Mouse (Mus musculus): ENCODE measurements around the gene Htr2b. TPM values are rescaled to one million over a fixed set of nuclear protein-coding genes. Genes with fewer than 3 reads are reported as not detected.

Htr2b gene
- polyA plus RNA-seq, 1 experiment from 2014 or later = 0.44 TPM

GRCm38 (mm10) chr1:86133337-86133736 is 21.6 kb upstream of the Htr2b start, which contains the start of gene Gm21972:
Gm21972 (plus strand) TSS chr1:86133637.
- 94% methylated on average over 4 of the region's 4 CpGs for WGBS
- no peaks in the 10 kb centered on the region for H3K4me1 ChIP-seq (replicated peaks; ENCODE audit: control insufficient read depth, insufficient read depth, low read length)
- no peak within 1 kb of the TSS for H3K9ac ChIP-seq
- DNase-seq (ENCODE audit: low spot score) (no peak), ATAC-seq (ENCODE audit: low FRiP score) (no peak)
- H3K27me3 ChIP-seq (ENCODE audit: control insufficient read depth, insufficient read depth, low read length) = no peaks in the 10 kb centered on the region
- H3K9me3 ChIP-seq (ENCODE audit: control insufficient read depth, low read length) = no peaks in the 10 kb centered on the region
- peaks cover 88% of the 10 kb centered on the region for H3K36me3 ChIP-seq (replicated peaks; ENCODE audit: control insufficient read depth, insufficient read depth)
- no peak within 1 kb of the TSS for H3K4me2 ChIP-seq (replicated peaks)
- H3K27ac ChIP-seq = no peak within 1 kb of the TSS
- no peak within 1 kb of the TSS for H3K4me3 ChIP-seq (replicated peaks; ENCODE audit: low read length)

GRCm38 (mm10) chr1:86126036-86126435 is 14.3 kb upstream of the Htr2b start:
- WGBS = 98% methylated on average over 2 of the region's 2 CpGs
- H3K4me2 ChIP-seq (replicated peaks) = no peak overlapping the region

GRCm38 (mm10) chr1:86119549-86119948 is 7.8 kb upstream of the Htr2b start:
- WGBS = 95% methylated on average over 4 of the region's 4 CpGs
- no peak overlapping the region for H3K4me3 ChIP-seq (replicated peaks; ENCODE audit: low read length)
- peaks cover 63% of the 10 kb centered on the region for H3K36me3 ChIP-seq (replicated peaks; ENCODE audit: control insufficient read depth, insufficient read depth)

More at GRCm38 (mm10) chr1:86126036-86126435, 14.3 kb upstream of the Htr2b start:
- Histone ChIP-seq H3K4me1 (replicated peaks; ENCODE audit: control insufficient read depth, insufficient read depth, low read length) (no peaks in the 10 kb centered on the region), H3K9me3 (ENCODE audit: control insufficient read depth, low read length) (no peaks in the 10 kb centered on the region), H3K36me3 (replicated peaks; ENCODE audit: control insufficient read depth, insufficient read depth) (peaks cover 75% of the 10 kb centered on the region), H3K9ac (no peak overlapping the region), H3K27ac (no peak overlapping the region), H3K27me3 (ENCODE audit: control insufficient read depth, insufficient read depth, low read length) (no peaks in the 10 kb centered on the region), H3K4me3 (replicated peaks; ENCODE audit: low read length) (no peak overlapping the region)
- no peak for ATAC-seq (ENCODE audit: low FRiP score)
- no peak for DNase-seq (ENCODE audit: low spot score)

GRCm38 (mm10) chr1:86114141-86114540 is 2.4 kb upstream of the Htr2b start:
- H3K9ac ChIP-seq = no peak overlapping the region
- no peak overlapping the region for H3K4me2 ChIP-seq (replicated peaks)
- H3K27me3 ChIP-seq (ENCODE audit: control insufficient read depth, insufficient read depth, low read length) = no peaks in the 10 kb centered on the region
- no peak overlapping the region for H3K27ac ChIP-seq
- DNase-seq (ENCODE audit: low spot score) (no peak), ATAC-seq (ENCODE audit: low FRiP score) (no peak)
- no peaks in the 10 kb centered on the region for H3K9me3 ChIP-seq (ENCODE audit: control insufficient read depth, low read length)
- WGBS = 95% methylated on average over 3 of the region's 3 CpGs
- no peaks in the 10 kb centered on the region for H3K4me1 ChIP-seq (replicated peaks; ENCODE audit: control insufficient read depth, insufficient read depth, low read length)
- no peak overlapping the region for H3K4me3 ChIP-seq (replicated peaks; ENCODE audit: low read length)
- H3K36me3 ChIP-seq (replicated peaks; ENCODE audit: control insufficient read depth, insufficient read depth) = peaks cover 33% of the 10 kb centered on the region

More at GRCm38 (mm10) chr1:86119549-86119948, 7.8 kb upstream of the Htr2b start:
- Histone ChIP-seq H3K4me2 (replicated peaks) (no peak overlapping the region), H3K9me3 (ENCODE audit: control insufficient read depth, low read length) (no peaks in the 10 kb centered on the region), H3K27me3 (ENCODE audit: control insufficient read depth, insufficient read depth, low read length) (no peaks in the 10 kb centered on the region), H3K9ac (no peak overlapping the region), H3K27ac (no peak overlapping the region), H3K4me1 (replicated peaks; ENCODE audit: control insufficient read depth, insufficient read depth, low read length) (no peaks in the 10 kb centered on the region)
- ATAC-seq (ENCODE audit: low FRiP score) = no peak
- DNase-seq (ENCODE audit: low spot score) = no peak

GRCm38 (mm10) chr1:86105054-86105453 is 6.7 kb downstream of the Htr2b start:
- Histone ChIP-seq H3K27ac (no peak overlapping the region), H3K4me2 (replicated peaks) (no peak overlapping the region), H3K4me1 (replicated peaks; ENCODE audit: control insufficient read depth, insufficient read depth, low read length) (no peaks in the 10 kb centered on the region), H3K9me3 (ENCODE audit: control insufficient read depth, low read length) (no peaks in the 10 kb centered on the region), H3K36me3 (replicated peaks; ENCODE audit: control insufficient read depth, insufficient read depth) (peaks cover 24% of the 10 kb centered on the region), H3K4me3 (replicated peaks; ENCODE audit: low read length) (no peak overlapping the region), H3K27me3 (ENCODE audit: control insufficient read depth, insufficient read depth, low read length) (no peaks in the 10 kb centered on the region), H3K9ac (no peak overlapping the region)
- DNase-seq (ENCODE audit: low spot score) (no peak), ATAC-seq (ENCODE audit: low FRiP score) (no peak)
- 83% methylated on average over 1 of the region's 1 CpGs for WGBS

- Histone ChIP-seq H3K4me1 (replicated peaks; ENCODE audit: control insufficient read depth, insufficient read depth, low read length) (no peaks in the 10 kb centered on the region), H3K9me3 (ENCODE audit: control insufficient read depth, low read length) (no peaks in the 10 kb centered on the region), H3K27me3 (ENCODE audit: control insufficient read depth, insufficient read depth, low read length) (no peaks in the 10 kb centered on the region), H3K4me2 (replicated peaks) (no peak overlapping the region), H3K27ac (no peak overlapping the region), H3K9ac (no peak overlapping the region), H3K36me3 (replicated peaks; ENCODE audit: control insufficient read depth, insufficient read depth) (peaks cover 79% of the 10 kb centered on the region), H3K4me3 (replicated peaks; ENCODE audit: low read length) (no peak overlapping the region)
- 88% methylated on average over 7 of the region's 7 CpGs for WGBS
- ATAC-seq (ENCODE audit: low FRiP score) (no peak), DNase-seq (ENCODE audit: low spot score) (no peak)
Measured at GRCm38 (mm10) chr1:86094413-86094812, 17.4 kb downstream of the Htr2b start.

- H3K9me3 ChIP-seq (ENCODE audit: control insufficient read depth, low read length) = no peaks in the 10 kb centered on the region
- no peak for ATAC-seq (ENCODE audit: low FRiP score)
- H3K27me3 ChIP-seq (ENCODE audit: control insufficient read depth, insufficient read depth, low read length) = no peaks in the 10 kb centered on the region
- no peak overlapping the region for H3K4me2 ChIP-seq (replicated peaks)
- H3K36me3 ChIP-seq (replicated peaks; ENCODE audit: control insufficient read depth, insufficient read depth) = peaks cover 90% of the 10 kb centered on the region
- H3K9ac ChIP-seq = no peak overlapping the region
- 95% methylated on average over 2 of the region's 2 CpGs for WGBS
- no peak for DNase-seq (ENCODE audit: low spot score)
- H3K4me3 ChIP-seq (replicated peaks; ENCODE audit: low read length) = no peak overlapping the region
- no peak overlapping the region for H3K27ac ChIP-seq
- no peaks in the 10 kb centered on the region for H3K4me1 ChIP-seq (replicated peaks; ENCODE audit: control insufficient read depth, insufficient read depth, low read length)
Measured at GRCm38 (mm10) chr1:86076565-86076964, 35.2 kb downstream of the Htr2b start.

GRCm38 (mm10) chr1:86064271-86064991 is 47.3 kb downstream of the Htr2b start, which contains the start of gene Psmd1:
Psmd1 (plus strand) TSS chr1:86064387.
- Histone ChIP-seq H3K9me3 (ENCODE audit: control insufficient read depth, low read length) (no peaks in the 10 kb centered on the region), H3K27ac (peak within 1 kb of the TSS; percentile 83), H3K27me3 (ENCODE audit: control insufficient read depth, insufficient read depth, low read length) (no peaks in the 10 kb centered on the region), H3K4me2 (replicated peaks) (peak within 1 kb of the TSS; percentile 80), H3K4me1 (replicated peaks; ENCODE audit: control insufficient read depth, insufficient read depth, low read length) (peaks cover 16% of the 10 kb centered on the region), H3K4me3 (replicated peaks; ENCODE audit: low read length) (peak within 1 kb of the TSS; percentile 88), H3K9ac (peak within 1 kb of the TSS; percentile 93), H3K36me3 (replicated peaks; ENCODE audit: control insufficient read depth, insufficient read depth) (no peaks in the 10 kb centered on the region)
- DNase-seq (ENCODE audit: low spot score) = peak; percentile 97
- WGBS = under 1% methylated on average over 45 of the region's 47 CpGs
- ATAC-seq (ENCODE audit: low FRiP score) = peak; percentile 95

- no peak overlapping the region for H3K4me2 ChIP-seq (replicated peaks)
- DNase-seq (ENCODE audit: low spot score) (no peak), ATAC-seq (ENCODE audit: low FRiP score) (no peak)
- no peak overlapping the region for H3K4me3 ChIP-seq (replicated peaks; ENCODE audit: low read length)
- peaks cover 19% of the 10 kb centered on the region for H3K4me1 ChIP-seq (replicated peaks; ENCODE audit: control insufficient read depth, insufficient read depth, low read length)
- no peaks in the 10 kb centered on the region for H3K27me3 ChIP-seq (ENCODE audit: control insufficient read depth, insufficient read depth, low read length)
- 86% methylated on average over 6 of the region's 6 CpGs for WGBS
- H3K9me3 ChIP-seq (ENCODE audit: control insufficient read depth, low read length) = no peaks in the 10 kb centered on the region
- H3K36me3 ChIP-seq (replicated peaks; ENCODE audit: control insufficient read depth, insufficient read depth) = no peaks in the 10 kb centered on the region
- H3K9ac ChIP-seq = no peak overlapping the region
- no peak overlapping the region for H3K27ac ChIP-seq
Measured at GRCm38 (mm10) chr1:86062523-86062922, 49.2 kb downstream of the Htr2b start.
